Mouse (Mus musculus): Measurements from ENCODE around the gene Ager. TPM values are rescaled to one million over a fixed set of nuclear protein-coding genes. Genes with fewer than 3 reads are reported as not detected.

Ager gene
- total RNA-seq, 2 experiments from 2014 or later, result 1.8 TPM

- intact Hi-C loops (cut with DNase I), result no loop called here
- no peak for DNase-seq
Observed at GRCm38 (mm10) chr17:34649106-34649864, 51.6 kb downstream of the Ager start.

Other genes with a start within 250 kb of the Ager start
- gene Btnl2, start 243.0 kb upstream of the Ager start, total RNA-seq (2021), result under 1 TPM; 0.36 to 0.38 TPM
- not detected for gene Btnl1, start 220.7 kb upstream of the Ager start, total RNA-seq (2021)
- gene BC051142, start 199.0 kb upstream of the Ager start, total RNA-seq (2021), result 10 to 100 TPM in 1 of 2 experiments, 1 to 10 TPM in 1; 8.2 to 11.1 TPM
- not detected for gene Btnl4, start 120.5 kb upstream of the Ager start, total RNA-seq (2021)
- gene Btnl6, start 80.5 kb upstream of the Ager start, total RNA-seq (2021), result not detected
- 1 to 10 TPM; 9.8 TPM for gene Notch4, start 33.6 kb upstream of the Ager start, total RNA-seq (2021)
- gene Gpsm3, start 8.1 kb upstream of the Ager start, total RNA-seq (2021), result 1 to 10 TPM; 1.6 to 2.8 TPM
- gene Pbx2, start 6.6 kb upstream of the Ager start, total RNA-seq (2021), result 10 to 100 TPM; 36.2 to 39.3 TPM
- gene Rnf5, start 5.8 kb downstream of the Ager start, total RNA-seq (2021), result 100 to 1,000 TPM; 106 to 109 TPM
- 100 to 1,000 TPM; 145 to 154 TPM for gene Agpat1, start 6.4 kb downstream of the Ager start, total RNA-seq (2021)
- 1 to 10 TPM; 4.9 to 5.9 TPM for gene Egfl8, start 18.1 kb downstream of the Ager start, total RNA-seq (2021)
- gene Ppt2, start 30.6 kb downstream of the Ager start, total RNA-seq (2021), result 10 to 100 TPM; 30.3 to 32.7 TPM
- gene Prrt1, start 31.7 kb downstream of the Ager start, total RNA-seq (2021), result 10 to 100 TPM; 78.2 to 81.9 TPM
- 10 to 100 TPM in 1 of 2 experiments, 1 to 10 TPM in 1; 7.9 to 10.5 TPM for gene Fkbpl, start 46.9 kb downstream of the Ager start, total RNA-seq (2021)
- gene Atf6b, start 49.3 kb downstream of the Ager start, total RNA-seq (2021), result 10 to 100 TPM; 72.8 to 75.4 TPM
- 1 to 10 TPM; 1.9 to 2.2 TPM for gene Tnxb, start 72.7 kb downstream of the Ager start, total RNA-seq (2021)
- gene C4b, start 146.0 kb downstream of the Ager start, total RNA-seq (2021), result 1 to 10 TPM; 4.4 TPM
- gene Cyp21a1, start 206.7 kb downstream of the Ager start, total RNA-seq (2021), result not detected
- gene Stk19, start 239.1 kb downstream of the Ager start, total RNA-seq (2021), result 10 to 100 TPM; 47.9 to 48.2 TPM
- gene Dxo, start 239.2 kb downstream of the Ager start, total RNA-seq (2021), result 10 to 100 TPM; 33.8 to 38.1 TPM